Mouse (Mus musculus): Measurements from ENCODE around the gene Pym1. TPM values are rescaled to one million over a fixed set of nuclear protein-coding genes. Genes with fewer than 3 reads are reported as not detected.

Pym1 gene
- polyA plus RNA-seq, 1 experiment from 2014 or later = 22.7 TPM

- H3K9ac ChIP-seq (ENCODE audit: low read length) = peak within 1 kb of the TSS; percentile 89
- H3K27me3 ChIP-seq (ENCODE audit: control insufficient read depth, insufficient read depth, low read length) = no peaks in the 10 kb centered on the region
- peak within 1 kb of the TSS; percentile 99 for H3K27ac ChIP-seq (replicated peaks)
- WGBS = under 1% methylated on average over 14 of the region's 14 CpGs
- no peaks in the 10 kb centered on the region for H3K9me3 ChIP-seq (ENCODE audit: control insufficient read depth, low read length)
- peaks cover 10% of the 10 kb centered on the region for H3K4me1 ChIP-seq (replicated peaks; ENCODE audit: control insufficient read depth, insufficient read depth)
- TF ChIP-seq CTCF (IDR thresholded peaks at IDR 0.05; ENCODE audit: low read depth) = no peak
- no peak for TF ChIP-seq EP300 (optimal IDR thresholded peaks at IDR 0.05)
- peaks cover 10% of the 10 kb centered on the region; the same call in 1 of the 2 replicates for H3K36me3 ChIP-seq (ENCODE audit: control insufficient read depth, insufficient read depth, low read length)
- peak within 1 kb of the TSS; percentile 75 for H3K4me3 ChIP-seq (ENCODE audit: low read depth, low read length)
- peak; percentile 36 for ATAC-seq (ENCODE audit: low FRiP score, low TSS enrichment)
- DNase-seq (ENCODE audit: low spot score) = peak; percentile 57
- H3K4me2 ChIP-seq (replicated peaks; ENCODE audit: low read depth) = peak within 1 kb of the TSS; percentile 83
These were observed 56.1 kb downstream of the Pym1 start, which contains the start of gene Dnajc14 for GRCm38 (mm10) chr10:128803771-128804270. Dnajc14 (plus strand) TSS chr10:128804062.

- H3K4me3 ChIP-seq (ENCODE audit: low read depth, low read length) = peak within 1 kb of the TSS; percentile 75
- no peaks in the 10 kb centered on the region for H3K9me3 ChIP-seq (ENCODE audit: control insufficient read depth, low read length)
- DNase-seq (ENCODE audit: low spot score) (peak; percentile 74), ATAC-seq (ENCODE audit: low FRiP score, low TSS enrichment) (peak; percentile 46)
- WGBS = under 1% methylated on average over 28 of the region's 28 CpGs
- peak within 1 kb of the TSS; percentile 83 for H3K4me2 ChIP-seq (replicated peaks; ENCODE audit: low read depth)
- H3K4me1 ChIP-seq (replicated peaks; ENCODE audit: control insufficient read depth, insufficient read depth) = peaks cover 10% of the 10 kb centered on the region
- TF ChIP-seq CTCF (IDR thresholded peaks at IDR 0.05; ENCODE audit: low read depth) (no peak), EP300 (optimal IDR thresholded peaks at IDR 0.05) (no peak)
- peak within 1 kb of the TSS; percentile 99 for H3K27ac ChIP-seq (replicated peaks)
- peaks cover 8% of the 10 kb centered on the region; the same call in 1 of the 2 replicates for H3K36me3 ChIP-seq (ENCODE audit: control insufficient read depth, insufficient read depth, low read length)
- H3K27me3 ChIP-seq (ENCODE audit: control insufficient read depth, insufficient read depth, low read length) = no peaks in the 10 kb centered on the region
- H3K9ac ChIP-seq (ENCODE audit: low read length) = peak within 1 kb of the TSS; percentile 89
These were observed 56.8 kb downstream of the Pym1 start, which contains the start of gene Tmem198b for GRCm38 (mm10) chr10:128804271-128805091. Tmem198b (minus strand) TSS chr10:128804370.

- Histone ChIP-seq H3K4me1 (replicated peaks; ENCODE audit: control insufficient read depth, insufficient read depth) (peaks cover 10% of the 10 kb centered on the region), H3K9ac (ENCODE audit: low read length) (peak overlapping the region; percentile 89), H3K36me3 (ENCODE audit: control insufficient read depth, insufficient read depth, low read length) (peaks cover 8% of the 10 kb centered on the region; the same call in 1 of the 2 replicates), H3K27me3 (ENCODE audit: control insufficient read depth, insufficient read depth, low read length) (no peaks in the 10 kb centered on the region), H3K4me2 (replicated peaks; ENCODE audit: low read depth) (peak overlapping the region; percentile 83), H3K4me3 (ENCODE audit: low read depth, low read length) (peak overlapping the region; percentile 75), H3K9me3 (ENCODE audit: control insufficient read depth, low read length) (no peaks in the 10 kb centered on the region), H3K27ac (replicated peaks) (peak overlapping the region; percentile 99)
- peak; percentile 99 for DNase-seq (ENCODE audit: low spot score)
- peak; percentile 96 for ATAC-seq (ENCODE audit: low FRiP score, low TSS enrichment)
- WGBS = 1% methylated on average over 69 of the region's 70 CpGs
- TF ChIP-seq EP300 (optimal IDR thresholded peaks at IDR 0.05) (peak; percentile 84), CTCF (IDR thresholded peaks at IDR 0.05; ENCODE audit: low read depth) (peak; percentile 57)
These were observed 57.7 kb downstream of the Pym1 start for GRCm38 (mm10) chr10:128805092-128806000.

- DNase-seq (ENCODE audit: low spot score) (no peak), ATAC-seq (ENCODE audit: low FRiP score, low TSS enrichment) (no peak)
- Histone ChIP-seq H3K9ac (ENCODE audit: low read length) (peak overlapping the region; percentile 65), H3K27me3 (ENCODE audit: control insufficient read depth, insufficient read depth, low read length) (no peaks in the 10 kb centered on the region), H3K4me1 (replicated peaks; ENCODE audit: control insufficient read depth, insufficient read depth) (peaks cover 10% of the 10 kb centered on the region), H3K4me2 (replicated peaks; ENCODE audit: low read depth) (peak overlapping the region; percentile 57), H3K36me3 (ENCODE audit: control insufficient read depth, insufficient read depth, low read length) (peaks cover 6% of the 10 kb centered on the region; the same call in 1 of the 2 replicates), H3K4me3 (ENCODE audit: low read depth, low read length) (peak overlapping the region; percentile 75), H3K9me3 (ENCODE audit: control insufficient read depth, low read length) (no peaks in the 10 kb centered on the region), H3K27ac (replicated peaks) (no peak overlapping the region; the same call in 1 of the 2 replicates)
- TF ChIP-seq CTCF (IDR thresholded peaks at IDR 0.05; ENCODE audit: low read depth) = no peak
- TF ChIP-seq EP300 (optimal IDR thresholded peaks at IDR 0.05) = no peak
- WGBS = 37% methylated on average over 6 of the region's 6 CpGs
These were observed 58.4 kb downstream of the Pym1 start for GRCm38 (mm10) chr10:128806086-128806485.

GRCm38 (mm10) chr10:128807018-128807417, 59.3 kb downstream of the Pym1 start:
- Histone ChIP-seq H3K27ac (replicated peaks) (no peak overlapping the region), H3K36me3 (ENCODE audit: control insufficient read depth, insufficient read depth, low read length) (peaks cover 3% of the 10 kb centered on the region; the same call in 1 of the 2 replicates), H3K9ac (ENCODE audit: low read length) (peak overlapping the region; percentile 41; the same call in 1 of the 2 replicates), H3K4me3 (ENCODE audit: low read depth, low read length) (peak overlapping the region; percentile 6; the same call in 1 of the 2 replicates), H3K27me3 (ENCODE audit: control insufficient read depth, insufficient read depth, low read length) (no peaks in the 10 kb centered on the region), H3K4me2 (replicated peaks; ENCODE audit: low read depth) (peak overlapping the region; percentile 57), H3K4me1 (replicated peaks; ENCODE audit: control insufficient read depth, insufficient read depth) (peaks cover 10% of the 10 kb centered on the region), H3K9me3 (ENCODE audit: control insufficient read depth, low read length) (no peaks in the 10 kb centered on the region)
- TF ChIP-seq CTCF (IDR thresholded peaks at IDR 0.05; ENCODE audit: low read depth) (no peak), EP300 (optimal IDR thresholded peaks at IDR 0.05) (no peak)
- 72% methylated on average over 8 of the region's 8 CpGs for WGBS
- ATAC-seq (ENCODE audit: low FRiP score, low TSS enrichment) = no peak
- DNase-seq (ENCODE audit: low spot score) = no peak

Other genes starting within 250 kb of the Pym1 start
- gene Myl6b, start 249.2 kb upstream of the Pym1 start, polyA plus RNA-seq (2015; fragmentation: Nextera tagmentation; extraction: Ambion mirVana) = 2.2 and 2.6 TPM in 2 replicates
- 15.0 and 15.1 TPM in 2 replicates for gene Esyt1, start 222.0 kb upstream of the Pym1 start, polyA plus RNA-seq (2015; fragmentation: Nextera tagmentation; extraction: Ambion mirVana)
- gene Zc3h10, start 200.1 kb upstream of the Pym1 start, polyA plus RNA-seq (2015; fragmentation: Nextera tagmentation; extraction: Ambion mirVana) = 7.8 and 8.5 TPM in 2 replicates
- gene Rpl41, start 198.6 kb upstream of the Pym1 start, polyA plus RNA-seq (2015; fragmentation: Nextera tagmentation; extraction: Ambion mirVana) = 3,550 and 3,693 TPM in 2 replicates
- gene Pa2g4, start 181.9 kb upstream of the Pym1 start, polyA plus RNA-seq (2015; fragmentation: Nextera tagmentation; extraction: Ambion mirVana) = 131 and 135 TPM in 2 replicates
- 18.6 and 18.9 TPM in 2 replicates for gene Erbb3, start 158.2 kb upstream of the Pym1 start, polyA plus RNA-seq (2015; fragmentation: Nextera tagmentation; extraction: Ambion mirVana)
- 781 and 811 TPM in 2 replicates for gene Rps26, start 121.1 kb upstream of the Pym1 start, polyA plus RNA-seq (2015; fragmentation: Nextera tagmentation; extraction: Ambion mirVana)
- 1.6 and 1.7 TPM in 2 replicates for gene Ikzf4, start 101.9 kb upstream of the Pym1 start, polyA plus RNA-seq (2015; fragmentation: Nextera tagmentation; extraction: Ambion mirVana)
- 20.3 and 21.4 TPM in 2 replicates for gene Suox, start 73.8 kb upstream of the Pym1 start, polyA plus RNA-seq (2015; fragmentation: Nextera tagmentation; extraction: Ambion mirVana)
- 54.0 and 59.4 TPM in 2 replicates for gene Rab5b, start 51.6 kb upstream of the Pym1 start, polyA plus RNA-seq (2015; fragmentation: Nextera tagmentation; extraction: Ambion mirVana)
- 1.4 and 2.0 TPM in 2 replicates for gene Pmel, start 43.7 kb upstream of the Pym1 start, polyA plus RNA-seq (2015; fragmentation: Nextera tagmentation; extraction: Ambion mirVana)
- 33.1 and 33.4 TPM in 2 replicates for gene Cdk2, start 42.9 kb upstream of the Pym1 start, polyA plus RNA-seq (2015; fragmentation: Nextera tagmentation; extraction: Ambion mirVana)
- gene Dgka, start 3.0 kb upstream of the Pym1 start, polyA plus RNA-seq (2015; fragmentation: Nextera tagmentation; extraction: Ambion mirVana) = 14.6 and 15.7 TPM in 2 replicates
- 2.0 and 2.1 TPM in 2 replicates for gene Mmp19, start 43.0 kb downstream of the Pym1 start, polyA plus RNA-seq (2015; fragmentation: Nextera tagmentation; extraction: Ambion mirVana)
- gene Dnajc14, start 56.2 kb downstream of the Pym1 start, polyA plus RNA-seq (2015; fragmentation: Nextera tagmentation; extraction: Ambion mirVana) = 29.8 and 30.5 TPM in 2 replicates
- gene Tmem198b, start 56.5 kb downstream of the Pym1 start, polyA plus RNA-seq (2015; fragmentation: Nextera tagmentation; extraction: Ambion mirVana) = 7.8 and 8.5 TPM in 2 replicates
- gene Sarnp, start 69.4 kb downstream of the Pym1 start, polyA plus RNA-seq (2015; fragmentation: Nextera tagmentation; extraction: Ambion mirVana) = 99.4 and 104 TPM in 2 replicates
- gene Ormdl2, start 73.8 kb downstream of the Pym1 start, polyA plus RNA-seq (2015; fragmentation: Nextera tagmentation; extraction: Ambion mirVana) = 111 and 121 TPM in 2 replicates
- gene Gdf11, start 143.8 kb downstream of the Pym1 start, polyA plus RNA-seq (2015; fragmentation: Nextera tagmentation; extraction: Ambion mirVana) = 1.5 and 1.6 TPM in 2 replicates
- 760 and 773 TPM in 2 replicates for gene Cd63, start 153.1 kb downstream of the Pym1 start, polyA plus RNA-seq (2015; fragmentation: Nextera tagmentation; extraction: Ambion mirVana)
- gene Rdh5, start 175.0 kb downstream of the Pym1 start, polyA plus RNA-seq (2015; fragmentation: Nextera tagmentation; extraction: Ambion mirVana) = 8.1 and 9.5 TPM in 2 replicates
- 194 and 198 TPM in 2 replicates for gene Bloc1s1, start 176.1 kb downstream of the Pym1 start, polyA plus RNA-seq (2015; fragmentation: Nextera tagmentation; extraction: Ambion mirVana)
- 8.5 and 8.7 TPM in 2 replicates for gene Itga7, start 185.9 kb downstream of the Pym1 start, polyA plus RNA-seq (2015; fragmentation: Nextera tagmentation; extraction: Ambion mirVana)
- gene Mettl7b, start 213.1 kb downstream of the Pym1 start, polyA plus RNA-seq (2015; fragmentation: Nextera tagmentation; extraction: Ambion mirVana) = 67.6 and 68.0 TPM in 2 replicates
- not detected in 2 replicates for gene Olfr9, start 241.5 kb downstream of the Pym1 start, polyA plus RNA-seq (2015; fragmentation: Nextera tagmentation; extraction: Ambion mirVana)

Measured in stomach, postnatal 0 days (tissue).